Mouse (Mus musculus): ENCODE measurements around the gene Lrrtm4. TPM values are rescaled to one million over a fixed set of nuclear protein-coding genes. Genes with fewer than 3 reads are reported as not detected.

Gene Lrrtm4
- total and polyA plus RNA-seq, 3 experiments: not detected

- no peak overlapping the region for H3K27ac ChIP-seq
- no peaks in the 10 kb centered on the region for H3K4me1 ChIP-seq (ENCODE audit: control insufficient read depth, insufficient read depth, low read length)
- no peaks in the 10 kb centered on the region for H3K36me3 ChIP-seq (ENCODE audit: control insufficient read depth, insufficient read depth, low read length)
- H3K27me3 ChIP-seq (ENCODE audit: control insufficient read depth, insufficient read depth, low read length): no peaks in the 10 kb centered on the region
- H3K4me3 ChIP-seq: no peak overlapping the region
- no peak overlapping the region for H3K9ac ChIP-seq (ENCODE audit: low read depth, low read length)
- 75% methylated on average over 4 of the region's 4 CpGs for WGBS
- intact Hi-C loops (cut with DNase I): no loop called here
- H3K79me2 ChIP-seq (replicated peaks; ENCODE audit: control insufficient read depth, insufficient read depth, low read length): no peaks in the 10 kb centered on the region
- no peak for DNase-seq
- TF ChIP-seq POLR2A (IDR thresholded peaks at IDR 0.05; ENCODE audit: insufficient read depth, low read depth, low read length): no peak
- no peak for TF ChIP-seq EP300 (IDR thresholded peaks at IDR 0.05; ENCODE audit: insufficient read depth, low read depth, low read length)
- TF ChIP-seq CTCF (IDR thresholded peaks at IDR 0.05): no peak
Measured at GRCm38 (mm10) chr6:80094909-80095308, 76.2 kb downstream of the Lrrtm4 start.

DNA sequence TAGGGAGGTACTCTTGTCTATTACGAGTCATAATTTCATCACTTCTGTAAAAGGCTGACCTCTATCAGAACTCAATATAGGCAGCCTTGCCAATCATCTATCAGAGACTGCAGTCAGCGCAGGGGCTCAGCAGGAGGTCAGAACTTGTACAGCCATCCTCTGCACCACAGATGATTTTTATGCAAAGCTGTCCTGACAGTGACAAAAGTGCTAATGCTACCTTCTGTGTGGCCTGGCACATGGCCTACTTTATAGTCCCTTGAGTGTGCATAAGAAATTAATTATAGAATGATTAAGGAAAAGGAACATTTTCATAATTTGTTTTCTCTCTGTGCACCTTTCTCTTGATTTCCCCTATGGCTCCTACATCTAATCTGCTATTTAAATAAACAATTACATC, 86.7 kb downstream of the Lrrtm4 start:
- no peaks in the 10 kb centered on the region for H3K36me3 ChIP-seq (ENCODE audit: control insufficient read depth, insufficient read depth, low read length)
- no peak for TF ChIP-seq POLR2A (IDR thresholded peaks at IDR 0.05; ENCODE audit: insufficient read depth, low read depth, low read length)
- no peak for TF ChIP-seq EP300 (IDR thresholded peaks at IDR 0.05; ENCODE audit: insufficient read depth, low read depth, low read length)
- no peak for TF ChIP-seq CTCF (IDR thresholded peaks at IDR 0.05)
- H3K4me3 ChIP-seq: no peak overlapping the region
- H3K27ac ChIP-seq: no peak overlapping the region
- no peaks in the 10 kb centered on the region for H3K27me3 ChIP-seq (ENCODE audit: control insufficient read depth, insufficient read depth, low read length)
- DNase-seq: no peak
- intact Hi-C loops (cut with DNase I): no loop called here
- H3K9ac ChIP-seq (ENCODE audit: low read depth, low read length): no peak overlapping the region
- no peaks in the 10 kb centered on the region for H3K4me1 ChIP-seq (ENCODE audit: control insufficient read depth, insufficient read depth, low read length)
- 67% methylated on average over 2 of the region's 2 CpGs for WGBS
- no peaks in the 10 kb centered on the region for H3K79me2 ChIP-seq (replicated peaks; ENCODE audit: control insufficient read depth, insufficient read depth, low read length)

DNA sequence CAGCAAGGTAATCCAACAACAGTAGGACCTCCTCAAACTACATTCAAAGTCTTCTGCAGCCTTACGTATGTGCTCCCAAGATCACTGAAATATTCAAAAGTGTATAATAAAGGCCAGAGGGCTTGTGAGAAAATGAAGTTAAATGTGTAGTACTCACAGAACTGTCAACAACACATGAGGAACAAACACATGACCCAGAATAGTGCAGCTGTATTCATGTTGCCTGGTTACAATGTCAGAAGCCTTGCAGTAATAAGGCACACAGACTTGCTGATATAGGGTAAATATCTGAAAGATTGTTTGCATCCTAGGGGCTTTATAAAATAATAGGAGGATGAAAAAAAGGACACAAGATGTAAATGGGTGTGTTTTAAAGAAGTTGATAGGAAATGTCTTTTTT, 87.2 kb downstream of the Lrrtm4 start:
- TF ChIP-seq POLR2A (IDR thresholded peaks at IDR 0.05; ENCODE audit: insufficient read depth, low read depth, low read length): no peak
- TF ChIP-seq CTCF (IDR thresholded peaks at IDR 0.05): no peak
- Histone ChIP-seq H3K79me2 (replicated peaks; ENCODE audit: control insufficient read depth, insufficient read depth, low read length) (no peaks in the 10 kb centered on the region), H3K36me3 (ENCODE audit: control insufficient read depth, insufficient read depth, low read length) (no peaks in the 10 kb centered on the region), H3K27me3 (ENCODE audit: control insufficient read depth, insufficient read depth, low read length) (no peaks in the 10 kb centered on the region), H3K4me1 (ENCODE audit: control insufficient read depth, insufficient read depth, low read length) (no peaks in the 10 kb centered on the region), H3K9ac (ENCODE audit: low read depth, low read length) (no peak overlapping the region), H3K27ac (no peak overlapping the region), H3K4me3 (no peak overlapping the region)
- no peak for DNase-seq
- WGBS: 87% methylated on average over 1 of the region's 1 CpGs
- intact Hi-C loops (cut with DNase I): no loop called here

DNA sequence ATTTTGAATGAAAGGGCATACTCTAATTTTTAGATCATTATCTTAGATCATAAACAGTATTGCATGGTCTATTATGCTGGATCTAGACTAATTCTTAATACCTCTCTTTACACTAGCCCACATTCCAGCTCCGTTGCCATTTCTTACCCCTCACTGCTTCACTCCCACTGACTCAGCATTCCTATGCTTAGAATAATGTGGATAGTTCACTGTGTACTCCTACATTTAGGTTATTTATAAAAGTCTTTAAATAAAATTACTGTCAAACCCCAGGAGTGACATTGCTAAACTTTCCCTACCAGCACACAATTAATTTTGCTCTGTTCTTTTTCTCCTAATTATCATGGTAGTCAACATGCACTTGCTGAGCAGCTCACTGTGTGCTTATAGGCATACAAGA, 107.7 kb downstream of the Lrrtm4 start:
- Histone ChIP-seq H3K36me3 (ENCODE audit: control insufficient read depth, insufficient read depth, low read length) (no peaks in the 10 kb centered on the region), H3K79me2 (replicated peaks; ENCODE audit: control insufficient read depth, insufficient read depth, low read length) (no peaks in the 10 kb centered on the region), H3K27ac (no peak overlapping the region), H3K27me3 (ENCODE audit: control insufficient read depth, insufficient read depth, low read length) (no peaks in the 10 kb centered on the region), H3K9ac (ENCODE audit: low read depth, low read length) (no peak overlapping the region), H3K4me3 (no peak overlapping the region), H3K4me1 (ENCODE audit: control insufficient read depth, insufficient read depth, low read length) (no peaks in the 10 kb centered on the region)
- WGBS: 74% methylated on average over 1 of the region's 1 CpGs
- no peak for TF ChIP-seq CTCF (IDR thresholded peaks at IDR 0.05)
- TF ChIP-seq EP300 (IDR thresholded peaks at IDR 0.05; ENCODE audit: insufficient read depth, low read depth, low read length): no peak
- TF ChIP-seq POLR2A (IDR thresholded peaks at IDR 0.05; ENCODE audit: insufficient read depth, low read depth, low read length): no peak
- no peak for DNase-seq
- intact Hi-C loops (cut with DNase I): no loop called here

DNA sequence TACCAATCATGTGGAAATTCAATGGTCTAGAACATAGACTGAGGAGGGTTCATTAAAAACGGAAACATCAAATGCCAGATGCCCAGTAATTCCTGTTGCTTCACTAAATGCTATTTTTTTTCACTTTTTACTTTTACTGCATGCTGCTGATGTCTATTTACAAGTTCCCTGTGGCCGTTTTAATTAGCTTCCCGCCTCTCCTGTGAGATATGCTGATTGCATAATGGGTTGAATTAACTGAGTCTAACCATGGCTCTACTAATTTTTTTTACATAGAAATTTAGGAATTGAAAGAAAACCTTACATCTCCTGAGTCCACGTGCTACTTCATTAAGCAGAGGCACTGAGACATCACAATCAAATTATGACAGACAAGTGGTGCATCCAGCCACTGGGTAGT, 143.9 kb downstream of the Lrrtm4 start:
- Histone ChIP-seq H3K27me3 (ENCODE audit: control insufficient read depth, insufficient read depth, low read length) (no peaks in the 10 kb centered on the region), H3K27ac (no peak overlapping the region), H3K36me3 (ENCODE audit: control insufficient read depth, insufficient read depth, low read length) (no peaks in the 10 kb centered on the region), H3K79me2 (replicated peaks; ENCODE audit: control insufficient read depth, insufficient read depth, low read length) (no peaks in the 10 kb centered on the region), H3K9ac (ENCODE audit: low read depth, low read length) (no peak overlapping the region), H3K4me1 (ENCODE audit: control insufficient read depth, insufficient read depth, low read length) (no peaks in the 10 kb centered on the region), H3K4me3 (no peak overlapping the region)
- intact Hi-C loops (cut with DNase I): no loop called here
- WGBS: 59% methylated on average over 4 of the region's 4 CpGs
- TF ChIP-seq CTCF (IDR thresholded peaks at IDR 0.05) (no peak), EP300 (IDR thresholded peaks at IDR 0.05; ENCODE audit: insufficient read depth, low read depth, low read length) (no peak), POLR2A (IDR thresholded peaks at IDR 0.05; ENCODE audit: insufficient read depth, low read depth, low read length) (no peak)
- no peak for DNase-seq

- H3K9ac ChIP-seq (ENCODE audit: low read depth, low read length): no peak overlapping the region
- 85% methylated on average over 1 of the region's 1 CpGs for WGBS
- no peak overlapping the region for H3K4me3 ChIP-seq
- H3K36me3 ChIP-seq (ENCODE audit: control insufficient read depth, insufficient read depth, low read length): no peaks in the 10 kb centered on the region
- TF ChIP-seq EP300 (IDR thresholded peaks at IDR 0.05; ENCODE audit: insufficient read depth, low read depth, low read length) (no peak), CTCF (IDR thresholded peaks at IDR 0.05) (no peak), POLR2A (IDR thresholded peaks at IDR 0.05; ENCODE audit: insufficient read depth, low read depth, low read length) (no peak)
- no peak for DNase-seq
- no peaks in the 10 kb centered on the region for H3K4me1 ChIP-seq (ENCODE audit: control insufficient read depth, insufficient read depth, low read length)
- no peaks in the 10 kb centered on the region for H3K27me3 ChIP-seq (ENCODE audit: control insufficient read depth, insufficient read depth, low read length)
- no peaks in the 10 kb centered on the region for H3K79me2 ChIP-seq (replicated peaks; ENCODE audit: control insufficient read depth, insufficient read depth, low read length)
- no peak overlapping the region for H3K27ac ChIP-seq
- intact Hi-C loops (cut with DNase I): no loop called here
Measured at GRCm38 (mm10) chr6:80181916-80182315, 163.2 kb downstream of the Lrrtm4 start.
